Mouse (Mus musculus) adrenal gland, adult 18-20 months (tissue): ENCODE data around the gene Cap1. TPM values are rescaled to one million over a fixed set of nuclear protein-coding genes. Genes with fewer than 3 reads are reported as not detected.

Experiments used
- DNase-seq, 2 experiments: peaks; one replicate each; pipeline ENCODE4 v3.0.0; 2021 to 2022; ENCODE audit warnings: low spot score in 2 of 2
- long read RNA-seq, 2 experiments: library from polyadenylated mRNA; stranded (forward); transcript quantifications; one replicate each; pipeline ENCODE4 v2.0.0; 2021
- total RNA-seq, 2 experiments: library from RNA; stranded (reverse); gene quantifications; 1 replicate in 1 of 2; 2 replicates in 1 of 2; pipeline ENCODE4 v1.2.3; 2021

Gene Cap1
- 100 to 1,000 TPM; 142 to 155 TPM for total RNA-seq
- long read RNA-seq, experiment 1, transcript Cap1-202 (13 exons, 2,737 nt): major isoform, 14 of 49 reads
- long read RNA-seq, experiment 1, transcript Cap1-201 (13 exons, 2,620 nt): minor isoform, 9 of 49 reads
- long read RNA-seq, experiment 1, transcript Cap1-203 (13 exons, 2,768 nt): minor isoform, 11 of 49 reads
- long read RNA-seq, experiment 1, partial matches to known transcripts: 4 of 49 reads
- long read RNA-seq, experiment 1, other reads (novel, unspliced or antisense): 11 of 49 reads
- long read RNA-seq, experiment 2, transcript Cap1-202 (13 exons, 2,737 nt): major isoform, 19 of 60 reads
- long read RNA-seq, experiment 2, transcript Cap1-203 (13 exons, 2,768 nt): minor isoform, 17 of 60 reads
- long read RNA-seq, experiment 2, partial matches to known transcripts: 16 of 60 reads
- long read RNA-seq, experiment 2, other reads (novel, unspliced or antisense): 4 of 60 reads

DNA sequence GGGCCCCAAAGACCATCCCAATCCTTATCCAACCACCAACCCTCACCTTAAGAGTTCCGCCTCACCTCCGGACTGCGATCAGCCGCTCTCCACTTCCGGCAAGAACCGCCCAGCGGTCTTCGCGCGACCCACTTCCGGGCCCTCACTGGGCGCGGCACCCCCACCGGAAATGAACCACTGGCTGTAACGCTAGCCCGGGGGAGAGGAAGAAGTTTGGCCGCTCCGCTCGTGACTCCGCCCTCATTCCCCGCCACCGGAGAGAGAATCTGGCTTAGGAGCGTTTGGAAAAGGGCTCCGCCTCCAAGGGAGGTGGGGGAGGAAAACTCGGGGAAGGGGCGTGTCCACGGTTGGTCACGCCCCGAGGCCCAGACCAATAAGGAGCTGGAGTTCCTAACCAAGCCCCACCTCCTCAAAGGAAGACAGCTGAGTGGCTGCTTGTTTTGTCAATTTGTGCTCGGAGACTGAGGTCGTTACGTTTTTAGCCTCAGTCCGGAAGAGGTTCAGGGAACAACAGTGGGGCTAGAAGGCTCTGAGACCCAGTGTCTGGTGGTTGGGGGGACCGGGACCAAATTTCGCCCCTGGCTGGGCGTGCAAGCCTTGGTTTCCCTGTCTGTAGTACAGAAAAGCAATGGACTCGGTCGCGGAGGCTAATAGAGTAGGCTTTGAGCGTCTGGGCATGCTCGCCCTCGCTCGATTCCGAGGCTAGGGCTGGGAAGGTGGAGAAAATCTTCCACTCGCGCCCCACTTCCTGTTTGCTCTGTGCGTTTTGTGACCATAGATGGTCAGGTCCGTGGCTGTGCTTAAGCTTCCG is at the start of gene Cap1:
Cap1 (minus strand) TSS at position 289 of the 811 bp plus-strand sequence.
- DNase-seq: peak; percentile 93 to 94

GRCm38 (mm10) chr4:122933857-122934256 is 48.0 kb upstream of the Cap1 start:
- DNase-seq: no peak

GRCm38 (mm10) chr4:122933051-122933591 is 47.3 kb upstream of the Cap1 start:
- DNase-seq: no peak

DNA sequence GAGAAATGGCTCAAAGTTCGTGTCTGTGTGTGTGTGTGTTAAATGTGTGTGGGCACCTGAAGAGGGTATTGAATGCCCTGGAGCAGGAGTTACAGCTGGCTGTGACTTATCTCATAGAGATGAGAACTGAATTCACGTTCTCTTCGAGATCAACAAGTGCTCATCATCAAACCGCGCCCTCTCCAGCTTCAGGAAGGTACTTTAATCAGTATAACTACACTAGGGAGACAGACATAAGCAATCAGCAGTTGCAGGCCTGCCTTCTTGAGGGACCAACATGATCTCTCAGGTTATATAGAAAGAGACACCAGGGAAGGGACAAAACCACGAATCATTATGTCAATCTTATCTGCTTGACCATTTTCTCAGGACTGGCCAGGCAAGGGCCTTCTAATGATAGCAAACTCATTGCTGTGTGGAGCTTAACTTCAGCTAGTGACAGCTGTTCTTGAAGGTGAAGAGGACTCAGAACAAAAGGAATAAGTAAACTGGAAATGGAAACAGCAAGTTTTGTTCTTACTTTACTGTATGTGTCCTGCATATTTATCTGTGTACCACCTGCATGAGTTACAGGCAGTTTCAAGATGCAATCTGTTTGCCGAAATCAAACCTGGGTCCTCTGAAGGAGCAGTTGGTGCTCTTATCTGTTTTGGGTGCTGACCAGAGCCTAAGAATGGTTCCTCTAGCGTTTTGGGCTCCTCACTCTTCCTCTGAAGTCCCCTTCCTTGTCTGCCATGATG is 46.6 kb upstream of the Cap1 start:
- no peak for DNase-seq

DNA sequence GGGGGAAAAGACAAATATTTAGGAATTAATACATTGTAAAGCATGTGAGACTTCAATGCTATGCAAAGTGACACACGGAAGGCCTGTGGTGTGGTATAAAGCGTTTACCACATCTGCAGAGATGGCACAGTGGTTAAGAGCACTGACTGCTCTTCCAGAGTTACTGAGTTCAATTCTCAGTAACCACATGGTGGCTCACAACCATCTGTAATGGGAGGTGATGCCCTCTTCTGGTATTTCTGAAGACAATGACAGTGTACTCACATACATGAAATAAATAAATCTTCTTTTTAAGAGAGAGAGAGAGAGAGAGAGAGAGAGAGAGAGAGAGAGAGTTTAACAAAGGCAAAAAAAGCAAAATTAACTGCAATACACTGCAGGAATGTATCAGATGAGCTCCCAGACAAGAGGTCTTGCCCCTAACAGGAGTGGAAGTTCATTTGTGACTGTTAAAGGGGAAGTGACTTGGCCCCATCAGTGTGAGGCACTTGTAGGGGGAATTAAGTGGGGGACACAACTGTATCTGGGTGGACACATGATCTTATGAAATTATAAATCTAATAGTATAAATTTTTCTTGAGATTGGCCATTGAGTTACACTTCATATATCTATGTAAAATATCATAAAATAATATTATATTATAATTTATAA is 45.2 kb upstream of the Cap1 start:
- DNase-seq: no peak

DNA sequence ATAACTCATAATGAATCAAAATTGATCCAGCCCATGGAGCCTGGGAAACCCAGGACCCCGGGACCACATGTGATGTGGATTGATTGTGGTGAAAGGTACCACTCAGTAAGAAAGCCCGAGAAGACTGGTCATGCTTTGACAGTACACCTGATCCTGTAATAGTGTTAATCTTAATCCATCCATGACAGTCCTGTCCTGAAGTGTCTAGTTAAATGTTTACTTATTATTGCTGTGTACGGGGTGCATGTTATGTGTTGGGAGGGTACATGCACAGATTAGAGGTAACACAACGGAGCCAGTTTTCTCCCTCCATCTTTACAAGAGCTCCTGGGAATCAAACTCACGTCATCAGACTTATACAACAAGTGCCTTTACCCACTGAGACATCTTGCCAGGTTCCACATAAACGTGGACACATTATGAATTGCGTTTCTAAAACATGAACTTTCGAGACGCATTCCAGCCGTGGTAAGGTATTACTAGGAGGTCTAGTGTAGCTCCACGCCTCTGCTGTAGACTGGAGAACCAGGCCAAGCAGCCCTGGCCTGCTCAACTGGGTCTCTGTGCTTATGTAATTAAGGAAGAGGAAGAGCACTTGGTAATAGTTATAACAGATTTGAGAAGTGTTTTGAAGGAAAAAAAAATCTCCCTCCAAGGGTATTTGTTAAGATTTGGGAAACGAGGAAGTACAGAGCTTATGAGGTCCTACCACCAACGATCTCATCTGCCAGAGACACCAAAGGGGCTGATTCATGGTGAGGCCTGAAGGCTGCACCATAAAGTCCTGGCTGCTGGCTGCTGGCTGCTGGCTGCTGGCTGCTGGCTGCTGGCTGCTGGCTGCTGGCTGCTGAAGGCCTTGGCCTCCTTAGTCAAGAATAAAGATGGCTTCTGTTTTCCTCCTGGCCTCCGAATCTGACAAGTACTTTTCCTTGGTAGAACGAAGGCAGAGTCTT is 37.8 kb upstream of the Cap1 start:
- peak in 1 of 2 experiments; percentile 4 for DNase-seq

GRCm38 (mm10) chr4:122922841-122923240 is 37.0 kb upstream of the Cap1 start:
- no peak for DNase-seq

DNA sequence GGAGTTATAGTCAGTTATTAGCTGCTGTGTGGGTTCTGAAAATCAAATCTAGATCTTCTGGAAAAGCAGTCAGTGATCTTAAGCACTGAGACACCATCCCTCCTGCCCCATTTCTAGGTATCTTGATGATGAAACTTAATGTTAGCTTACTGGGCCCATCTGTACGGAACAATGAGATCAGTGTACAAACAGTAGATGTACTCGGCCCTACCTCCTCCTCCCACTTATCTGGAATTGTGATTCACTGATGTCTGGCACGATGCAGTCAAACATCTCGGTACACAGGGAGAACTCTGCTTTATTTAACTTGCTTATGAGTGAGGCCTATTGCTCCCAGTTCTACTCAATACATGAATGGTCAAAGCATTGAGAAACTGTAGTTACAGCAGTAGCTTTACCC is 30.1 kb upstream of the Cap1 start:
- no peak for DNase-seq

GRCm38 (mm10) chr4:122914186-122914585 is 28.3 kb upstream of the Cap1 start:
- no peak for DNase-seq

DNA sequence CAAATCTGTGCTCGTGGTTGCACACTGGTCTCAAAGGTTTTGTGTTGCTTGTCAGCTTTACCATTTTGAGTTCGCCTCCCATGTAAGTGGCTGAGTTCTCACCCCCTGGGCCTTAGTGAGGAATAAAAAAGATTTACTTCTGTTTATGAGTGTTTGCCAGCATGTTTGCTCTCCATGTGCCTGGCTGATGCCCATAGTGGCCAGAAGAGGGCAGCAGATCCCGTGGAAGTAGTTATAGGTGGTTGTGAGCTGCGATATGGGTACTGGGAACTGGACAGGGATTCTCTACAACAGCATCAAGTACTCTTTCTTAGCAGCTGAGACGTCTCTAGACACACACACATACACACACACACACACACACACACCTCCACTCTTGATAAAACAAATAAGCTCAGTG is 26.8 kb upstream of the Cap1 start:
- DNase-seq: no peak

DNA sequence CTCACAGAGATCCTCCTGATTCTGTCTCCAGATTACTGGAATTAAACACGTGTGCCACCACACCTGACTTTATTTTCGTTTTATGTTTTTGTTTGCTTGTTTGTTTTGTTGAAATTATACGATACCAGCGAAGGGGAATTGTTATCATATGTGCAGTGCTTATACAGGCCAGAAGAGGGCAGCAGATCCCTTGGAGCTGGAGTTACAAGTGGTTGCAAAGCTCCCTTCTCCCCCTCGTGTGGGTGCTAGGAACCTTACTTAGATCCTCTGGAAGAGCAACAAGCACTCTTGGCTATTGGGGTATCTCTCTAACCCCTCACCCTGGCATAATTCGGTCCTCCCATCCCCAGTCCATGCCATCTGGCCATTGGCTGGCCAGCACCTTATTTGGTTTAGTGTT is 24.7 kb upstream of the Cap1 start:
- no peak for DNase-seq

- DNase-seq: no peak
Observed at GRCm38 (mm10) chr4:122909572-122910189, 23.8 kb upstream of the Cap1 start.

- DNase-seq: no peak
Observed at GRCm38 (mm10) chr4:122905359-122905758, 19.5 kb upstream of the Cap1 start.

DNA sequence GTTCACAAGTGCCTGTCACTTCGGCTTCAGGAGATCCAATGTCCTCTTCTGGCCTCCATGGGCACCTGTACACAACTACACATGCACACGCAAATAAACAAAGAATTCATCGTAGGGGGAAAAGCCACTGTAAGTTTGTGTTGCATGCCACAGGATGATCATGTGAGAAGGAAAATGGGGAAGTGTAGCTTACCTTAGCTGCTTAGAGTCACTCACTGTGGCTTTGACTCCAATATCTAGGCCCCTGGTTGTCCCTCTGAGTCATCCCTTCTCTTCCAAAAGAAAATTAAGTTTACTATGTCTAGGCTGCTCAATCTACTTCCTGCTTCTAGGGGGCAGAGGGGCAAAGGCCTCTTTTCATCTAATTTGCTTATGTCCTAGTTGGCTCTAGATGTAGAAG is 17.9 kb upstream of the Cap1 start:
- DNase-seq: no peak

- DNase-seq: no peak
Observed at GRCm38 (mm10) chr4:122902156-122902555, 16.3 kb upstream of the Cap1 start.

GRCm38 (mm10) chr4:122898313-122898712 is 12.5 kb upstream of the Cap1 start:
- DNase-seq: peak; percentile 49 to 50

- no peak for DNase-seq
Observed at GRCm38 (mm10) chr4:122897750-122898149, 11.9 kb upstream of the Cap1 start.

DNA sequence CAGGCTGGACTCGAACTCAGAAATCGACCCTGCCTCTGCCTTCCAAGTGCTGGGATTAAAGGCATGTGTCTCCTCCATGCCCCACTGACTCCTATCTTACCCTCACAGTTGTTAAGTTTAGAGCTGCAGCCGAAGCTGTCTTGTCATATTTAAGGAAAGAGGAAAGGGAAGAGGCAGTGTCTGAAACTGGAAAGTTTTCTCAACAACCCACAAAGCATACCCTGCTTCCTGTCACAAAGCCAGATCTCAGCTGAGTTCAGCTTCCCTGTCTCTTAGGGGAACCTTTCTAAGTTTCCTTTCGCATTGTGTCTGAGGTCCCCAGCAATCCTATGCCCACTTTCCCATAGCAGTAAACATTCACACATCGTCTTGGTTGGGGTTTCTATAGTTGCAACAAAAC is 6.3 kb upstream of the Cap1 start:
- no peak for DNase-seq

DNA sequence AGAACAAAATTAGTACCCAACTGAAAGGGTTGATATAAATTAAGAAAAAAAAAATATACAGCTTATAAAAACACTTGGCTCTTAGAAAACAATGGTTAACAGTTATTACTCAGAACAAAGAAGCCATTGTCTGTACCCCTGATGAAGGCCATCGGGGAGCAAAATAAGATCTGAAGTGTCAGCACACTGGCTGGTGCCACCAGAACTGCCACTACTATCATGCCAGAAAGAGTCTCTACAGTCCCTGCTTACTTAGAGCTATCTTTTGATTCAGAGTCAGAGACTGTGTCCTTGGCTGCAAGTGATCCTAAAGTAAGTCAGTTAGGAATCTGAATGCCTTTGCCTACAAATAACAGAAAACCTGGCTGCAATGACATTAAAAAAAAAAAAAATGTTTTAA is 5.7 kb upstream of the Cap1 start:
- no peak for DNase-seq
